Mouse (Mus musculus): ENCODE data around the gene Adh7.

Adh7 gene

GRCm38 (mm10) chr3:138222952-138223351 lies 5.4 kb downstream of the Adh7 start:
- peak; percentile 3 for DNase-seq (ENCODE audit: low read depth, low spot score)

GRCm38 (mm10) chr3:138224363-138224954 lies 6.9 kb downstream of the Adh7 start:
- DNase-seq (ENCODE audit: low read depth, low spot score): no peak

GRCm38 (mm10) chr3:138225331-138225730 lies 7.8 kb downstream of the Adh7 start:
- no peak for DNase-seq (ENCODE audit: low read depth, low spot score)

GRCm38 (mm10) chr3:138225853-138226252 lies 8.3 kb downstream of the Adh7 start:
- no peak for DNase-seq (ENCODE audit: low read depth, low spot score)

- DNase-seq (ENCODE audit: low read depth, low spot score): no peak
Observed at GRCm38 (mm10) chr3:138226476-138226875, 8.9 kb downstream of the Adh7 start.

- DNase-seq (ENCODE audit: low read depth, low spot score): no peak
Observed at GRCm38 (mm10) chr3:138227082-138227481, 9.5 kb downstream of the Adh7 start.

GRCm38 (mm10) chr3:138227782-138228181 lies 10.2 kb downstream of the Adh7 start:
- no peak for DNase-seq (ENCODE audit: low read depth, low spot score)

GRCm38 (mm10) chr3:138229448-138229847 lies 11.9 kb downstream of the Adh7 start:
- DNase-seq (ENCODE audit: low read depth, low spot score): no peak

- no peak for DNase-seq (ENCODE audit: low read depth, low spot score)
Observed at GRCm38 (mm10) chr3:138230266-138230665, 12.7 kb downstream of the Adh7 start.

GRCm38 (mm10) chr3:138231531-138231930 lies 14.0 kb downstream of the Adh7 start:
- DNase-seq (ENCODE audit: low read depth, low spot score): no peak

GRCm38 (mm10) chr3:138236546-138237163 lies 19.1 kb downstream of the Adh7 start:
- no peak for DNase-seq (ENCODE audit: low read depth, low spot score)

GRCm38 (mm10) chr3:138238046-138238445 lies 20.5 kb downstream of the Adh7 start:
- DNase-seq (ENCODE audit: low read depth, low spot score): no peak

- DNase-seq (ENCODE audit: low read depth, low spot score): no peak
Observed at GRCm38 (mm10) chr3:138239461-138239860, 21.9 kb downstream of the Adh7 start.

- DNase-seq (ENCODE audit: low read depth, low spot score): no peak
Observed at GRCm38 (mm10) chr3:138240411-138240810, 22.9 kb downstream of the Adh7 start.

GRCm38 (mm10) chr3:138240942-138241341 lies 23.4 kb downstream of the Adh7 start:
- no peak for DNase-seq (ENCODE audit: low read depth, low spot score)

GRCm38 (mm10) chr3:138241371-138241770 lies 23.8 kb downstream of the Adh7 start:
- no peak for DNase-seq (ENCODE audit: low read depth, low spot score)

- no peak for DNase-seq (ENCODE audit: low read depth, low spot score)
Observed at GRCm38 (mm10) chr3:138242021-138242726, 24.6 kb downstream of the Adh7 start.

GRCm38 (mm10) chr3:138242933-138243332 lies 25.4 kb downstream of the Adh7 start:
- DNase-seq (ENCODE audit: low read depth, low spot score): no peak

GRCm38 (mm10) chr3:138244338-138244874 lies 26.8 kb downstream of the Adh7 start:
- no peak for DNase-seq (ENCODE audit: low read depth, low spot score)

- DNase-seq (ENCODE audit: low read depth, low spot score): no peak
Observed at GRCm38 (mm10) chr3:138246511-138247020, 29.0 kb downstream of the Adh7 start.

- DNase-seq (ENCODE audit: low read depth, low spot score): no peak
Observed at GRCm38 (mm10) chr3:138247241-138247640, 29.7 kb downstream of the Adh7 start.

- no peak for DNase-seq (ENCODE audit: low read depth, low spot score)
Observed at GRCm38 (mm10) chr3:138248011-138248410, 30.5 kb downstream of the Adh7 start.
